Mouse (Mus musculus) intestine, embryonic 15.5 days (tissue): ENCODE results near the gene Klf13. TPM values are rescaled to one million over a fixed set of nuclear protein-coding genes. Genes with fewer than 3 reads are reported as not detected.

Experiments used
- ATAC-seq: fragments of 200-750 bp; cut with Nextera tagmentation; 2 replicates; pipeline ENCODE4 v1.8.0; 2017; ENCODE audit warnings: moderate TSS enrichment, moderate library complexity
- H3K27ac ChIP-seq: fragments of 300-500 bp; sonication (generic); 2 replicates; pipeline ENCODE4 v1.5.1; 2015; ENCODE audit warnings: mild to moderate bottlenecking, inconsistent platforms
- H3K27me3 ChIP-seq: fragments of 300-500 bp; sonication (generic); replicated peaks from 2 replicates; pipeline ENCODE4 v1.6.1; 2015; ENCODE audit warnings: inconsistent platforms
- H3K36me3 ChIP-seq: fragments of 300-500 bp; sonication (generic); 2 replicates; pipeline ENCODE4 v1.6.1; 2015; ENCODE audit warnings: inconsistent platforms
- H3K4me1 ChIP-seq: fragments of 300-500 bp; sonication (generic); replicated peaks from 2 replicates; pipeline ENCODE4 v1.6.1; 2015; ENCODE audit warnings: inconsistent platforms
- H3K4me2 ChIP-seq: fragments of 300-500 bp; sonication (generic); replicated peaks from 2 replicates; pipeline ENCODE4 v1.6.1; 2015; ENCODE audit warnings: mild to moderate bottlenecking, inconsistent platforms
- H3K4me3 ChIP-seq: fragments of 300-500 bp; sonication (generic); replicated peaks from 2 replicates; pipeline ENCODE4 v1.5.1; 2015; ENCODE audit warnings: inconsistent platforms
- H3K9ac ChIP-seq: fragments of 300-500 bp; sonication (generic); 2 replicates; pipeline ENCODE4 v1.6.1; 2015; ENCODE audit warnings: inconsistent platforms
- H3K9me3 ChIP-seq: fragments of 300-500 bp; sonication (generic); 2 replicates; pipeline ENCODE4 v1.6.1; 2016; ENCODE audit warnings: inconsistent platforms
- WGBS: fragments of 180-500 bp; shearing (Covaris S2); methylation state at CpG from one replicate; pipeline ENCODE4 v1.1.7; 2015; 5-methylcytosine and 5-hydroxymethylcytosine counted together
- polyA plus RNA-seq: library from polyadenylated mRNA; unstranded; fragments of >200 nt; fragmentation: Nextera tagmentation; extraction: Ambion mirVana; gene quantifications from 2 replicates; pipeline ENCODE4 v1.2.1, GENCODE M21; 2015

Klf13 gene
- polyA plus RNA-seq, 1 experiment from 2014 or later = 26.7 TPM

- Histone ChIP-seq H3K4me3 (peak overlapping the region; percentile 36), H3K36me3 (no peaks in the 10 kb centered on the region), H3K4me1 (peaks cover 23% of the 10 kb centered on the region), H3K27ac (peak overlapping the region; percentile 95), H3K9me3 (no peaks in the 10 kb centered on the region), H3K4me2 (peak overlapping the region; percentile 77), H3K9ac (peak overlapping the region; percentile 43), H3K27me3 (no peaks in the 10 kb centered on the region)
- peak; percentile 97 for ATAC-seq
- 1% methylated on average over 22 of the region's 22 CpGs for WGBS
Observed at GRCm38 (mm10) chr7:63896968-63897468, 41.7 kb downstream of the Klf13 start.

DNA sequence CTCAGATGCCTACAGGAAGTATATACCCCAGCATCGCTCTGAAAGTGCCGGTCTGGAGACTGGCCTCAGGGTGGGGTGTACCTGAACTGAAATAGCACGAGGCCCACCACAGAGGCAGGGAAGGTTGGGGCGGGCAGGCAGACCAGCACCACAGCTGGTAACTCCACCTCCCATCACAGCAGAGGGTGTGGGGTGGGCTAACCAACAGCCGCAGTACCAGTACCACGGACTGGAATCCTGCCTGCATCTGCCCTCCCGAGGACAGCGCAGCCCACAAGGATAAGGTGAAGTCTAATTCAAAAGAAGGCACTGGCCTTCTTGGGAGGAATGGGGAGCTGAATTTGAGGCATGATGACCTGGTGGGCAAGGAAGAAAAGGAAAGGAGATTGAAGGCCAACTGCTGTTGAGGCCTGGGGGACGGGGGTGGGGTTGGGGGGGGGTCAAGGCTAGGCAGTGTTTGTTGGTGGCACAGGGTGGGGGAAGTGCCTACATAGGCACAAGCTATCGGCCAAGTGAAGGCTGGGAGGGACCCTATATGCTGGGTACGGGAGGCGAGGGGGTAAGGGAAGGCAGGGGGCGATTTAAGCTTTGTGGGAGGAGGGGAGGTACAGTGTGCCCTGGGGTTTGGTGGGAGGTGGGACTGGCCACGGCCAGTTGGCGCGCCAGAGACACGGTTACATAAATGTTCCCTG lies 42.3 kb downstream of the Klf13 start:
- no peaks in the 10 kb centered on the region for H3K27me3 ChIP-seq

GRCm38 (mm10) chr7:63895223-63895622 lies 43.5 kb downstream of the Klf13 start:
- Histone ChIP-seq H3K4me1 (peaks cover 23% of the 10 kb centered on the region), H3K27me3 (no peaks in the 10 kb centered on the region), H3K27ac (no peak overlapping the region), H3K9me3 (no peaks in the 10 kb centered on the region), H3K4me3 (no peak overlapping the region), H3K9ac (no peak overlapping the region), H3K36me3 (no peaks in the 10 kb centered on the region; the same call in 1 of the 2 replicates), H3K4me2 (no peak overlapping the region)
- 83% methylated on average over 3 of the region's 3 CpGs for WGBS
- ATAC-seq = no peak

More for the DNA sequence above, 42.3 kb downstream of the Klf13 start:
- peak overlapping the region; percentile 77 for H3K4me2 ChIP-seq
- WGBS = 22% methylated on average over 17 of the region's 17 CpGs
- peak overlapping the region; percentile 95 for H3K27ac ChIP-seq
- peaks cover 23% of the 10 kb centered on the region for H3K4me1 ChIP-seq
- H3K4me3 ChIP-seq = peak overlapping the region; percentile 36
- peak; percentile 9 for ATAC-seq
- H3K36me3 ChIP-seq = no peaks in the 10 kb centered on the region
- no peaks in the 10 kb centered on the region for H3K9me3 ChIP-seq
- peak overlapping the region; percentile 43 for H3K9ac ChIP-seq

GRCm38 (mm10) chr7:63894662-63895061 lies 44.1 kb downstream of the Klf13 start:
- 82% methylated on average over 4 of the region's 4 CpGs for WGBS
- no peaks in the 10 kb centered on the region for H3K27me3 ChIP-seq
- H3K27ac ChIP-seq = no peak overlapping the region
- no peak overlapping the region for H3K4me2 ChIP-seq
- ATAC-seq = no peak
- no peaks in the 10 kb centered on the region for H3K9me3 ChIP-seq
- no peak overlapping the region for H3K9ac ChIP-seq
- peaks cover 23% of the 10 kb centered on the region for H3K4me1 ChIP-seq
- no peaks in the 10 kb centered on the region; the same call in 1 of the 2 replicates for H3K36me3 ChIP-seq
- H3K4me3 ChIP-seq = no peak overlapping the region

- Histone ChIP-seq H3K4me3 (no peak overlapping the region), H3K27me3 (no peaks in the 10 kb centered on the region), H3K9ac (no peak overlapping the region), H3K4me1 (peaks cover 23% of the 10 kb centered on the region), H3K27ac (no peak overlapping the region), H3K36me3 (peaks cover 2% of the 10 kb centered on the region; the same call in 1 of the 2 replicates), H3K9me3 (no peaks in the 10 kb centered on the region), H3K4me2 (no peak overlapping the region)
- no peak for ATAC-seq
- WGBS = 83% methylated on average over 4 of the region's 4 CpGs
Observed at GRCm38 (mm10) chr7:63893729-63894128, 45.0 kb downstream of the Klf13 start.

DNA sequence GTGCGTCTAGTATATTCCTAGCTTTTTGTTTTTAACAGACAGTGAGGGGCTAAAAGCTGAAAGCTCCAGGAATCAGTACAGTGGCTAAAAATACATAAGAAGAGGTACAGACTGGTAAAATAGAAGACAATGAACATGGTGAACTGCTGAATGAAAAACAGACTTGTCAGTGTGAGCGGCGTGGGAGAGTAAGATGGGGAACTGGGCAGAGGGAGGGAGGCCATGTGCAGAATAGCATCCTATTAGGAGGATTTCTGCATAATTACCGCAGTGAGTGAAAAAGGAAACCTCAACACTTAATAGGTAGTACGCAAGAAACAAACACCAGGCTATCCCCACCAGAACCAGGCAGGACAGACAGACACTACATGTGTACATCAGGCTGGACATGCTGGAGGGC lies 45.5 kb downstream of the Klf13 start:
- no peak overlapping the region for H3K27ac ChIP-seq
- no peak overlapping the region for H3K4me3 ChIP-seq
- H3K9ac ChIP-seq = no peak overlapping the region
- peaks cover 21% of the 10 kb centered on the region for H3K4me1 ChIP-seq
- H3K27me3 ChIP-seq = no peaks in the 10 kb centered on the region
- no peak overlapping the region for H3K4me2 ChIP-seq
- H3K9me3 ChIP-seq = no peaks in the 10 kb centered on the region
- peaks cover 2% of the 10 kb centered on the region; the same call in 1 of the 2 replicates for H3K36me3 ChIP-seq
- 97% methylated on average over 5 of the region's 5 CpGs for WGBS
- no peak for ATAC-seq

DNA sequence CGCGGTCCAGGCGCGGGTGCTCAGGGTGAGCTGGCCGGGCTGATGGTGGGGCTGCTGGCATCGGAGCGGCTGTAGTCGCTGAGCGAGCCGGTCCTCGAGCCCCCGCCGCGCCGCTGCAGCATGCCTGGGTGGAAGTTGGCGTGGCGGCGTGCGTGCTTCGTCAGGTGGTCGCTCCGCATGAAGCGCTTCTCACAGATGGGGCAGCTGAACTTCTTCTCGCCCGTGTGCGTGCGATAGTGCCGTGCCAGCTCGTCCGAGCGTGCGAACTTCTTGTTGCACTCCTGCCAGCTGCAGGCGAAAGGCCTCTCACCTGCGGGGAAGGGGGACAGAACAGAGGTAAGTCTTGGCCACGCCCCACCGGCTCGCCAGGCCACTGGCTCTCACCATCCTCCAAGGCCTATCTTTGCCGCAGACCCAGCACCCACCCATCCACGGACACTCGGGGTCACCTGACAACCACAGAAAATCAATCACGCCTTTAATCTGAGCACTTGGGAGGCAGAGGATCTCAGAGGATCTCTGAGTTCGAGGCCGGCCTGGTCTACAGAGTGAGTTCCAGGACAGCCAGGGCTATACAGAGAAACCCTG lies 47.1 kb downstream of the Klf13 start:
- no peak overlapping the region for H3K4me2 ChIP-seq
- no peak overlapping the region for H3K4me3 ChIP-seq
- H3K27me3 ChIP-seq = no peaks in the 10 kb centered on the region
- H3K36me3 ChIP-seq = peaks cover 2% of the 10 kb centered on the region; the same call in 1 of the 2 replicates
- ATAC-seq = no peak
- peaks cover 6% of the 10 kb centered on the region for H3K4me1 ChIP-seq
- 81% methylated on average over 43 of the region's 43 CpGs for WGBS
- H3K9me3 ChIP-seq = no peaks in the 10 kb centered on the region
- no peak overlapping the region for H3K27ac ChIP-seq
- H3K9ac ChIP-seq = no peak overlapping the region

DNA sequence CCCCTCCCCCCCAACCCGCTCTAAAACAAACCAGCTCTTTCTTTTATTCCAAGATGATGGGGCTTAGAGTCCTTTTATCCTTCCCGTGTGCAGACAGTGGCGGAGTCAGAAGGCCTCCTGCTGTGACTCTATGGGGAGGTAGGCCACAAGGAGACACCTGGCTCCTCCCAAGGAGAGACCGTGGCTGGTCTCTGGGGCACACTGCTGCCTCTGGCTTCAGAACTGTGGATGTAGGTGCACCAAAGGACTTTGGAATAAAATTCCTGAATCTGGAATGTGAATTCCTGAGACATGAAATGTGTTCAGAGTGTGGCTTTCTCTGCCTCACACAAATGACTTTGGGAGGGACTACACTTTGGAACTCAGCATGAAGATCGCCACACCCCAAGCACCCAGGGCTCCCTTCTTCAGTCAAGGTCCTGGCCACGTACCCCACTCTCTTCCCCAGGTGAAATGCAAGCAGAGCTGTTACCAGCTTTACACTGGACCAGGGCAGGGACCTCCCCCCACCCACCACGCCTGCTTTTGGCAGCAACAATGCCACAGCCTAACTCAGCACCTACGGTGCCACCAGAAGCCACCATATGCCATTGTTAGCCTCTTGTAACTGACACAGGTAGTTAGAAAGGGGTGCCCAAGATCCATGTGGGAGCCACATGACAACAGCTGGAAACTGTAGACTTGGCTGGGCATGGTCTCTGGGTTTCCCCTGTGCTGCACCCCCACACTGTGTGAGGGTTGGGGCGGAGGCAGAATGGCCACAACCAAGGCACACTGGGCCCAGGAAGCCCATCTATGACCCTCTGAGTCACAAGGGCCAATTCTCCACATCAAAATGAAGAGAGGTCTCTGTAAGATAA lies 49.4 kb downstream of the Klf13 start:
- Histone ChIP-seq H3K27me3 (no peaks in the 10 kb centered on the region), H3K4me2 (no peak overlapping the region), H3K27ac (no peak overlapping the region), H3K4me1 (no peaks in the 10 kb centered on the region; the same call in 1 of the 2 replicates), H3K4me3 (no peak overlapping the region), H3K9ac (no peak overlapping the region), H3K9me3 (no peaks in the 10 kb centered on the region), H3K36me3 (peaks cover 2% of the 10 kb centered on the region; the same call in 1 of the 2 replicates)
- WGBS = 84% methylated on average over 9 of the region's 9 CpGs
- ATAC-seq = no peak

- Histone ChIP-seq H3K4me1 (no peaks in the 10 kb centered on the region; the same call in 1 of the 2 replicates), H3K9me3 (no peaks in the 10 kb centered on the region), H3K27ac (no peak overlapping the region), H3K27me3 (no peaks in the 10 kb centered on the region), H3K4me3 (no peak overlapping the region), H3K4me2 (no peak overlapping the region), H3K9ac (no peak overlapping the region), H3K36me3 (peaks cover 2% of the 10 kb centered on the region; the same call in 1 of the 2 replicates)
- WGBS = 68% methylated on average over 6 of the region's 6 CpGs
- no peak for ATAC-seq
Observed at GRCm38 (mm10) chr7:63888674-63889073, 50.0 kb downstream of the Klf13 start.

DNA sequence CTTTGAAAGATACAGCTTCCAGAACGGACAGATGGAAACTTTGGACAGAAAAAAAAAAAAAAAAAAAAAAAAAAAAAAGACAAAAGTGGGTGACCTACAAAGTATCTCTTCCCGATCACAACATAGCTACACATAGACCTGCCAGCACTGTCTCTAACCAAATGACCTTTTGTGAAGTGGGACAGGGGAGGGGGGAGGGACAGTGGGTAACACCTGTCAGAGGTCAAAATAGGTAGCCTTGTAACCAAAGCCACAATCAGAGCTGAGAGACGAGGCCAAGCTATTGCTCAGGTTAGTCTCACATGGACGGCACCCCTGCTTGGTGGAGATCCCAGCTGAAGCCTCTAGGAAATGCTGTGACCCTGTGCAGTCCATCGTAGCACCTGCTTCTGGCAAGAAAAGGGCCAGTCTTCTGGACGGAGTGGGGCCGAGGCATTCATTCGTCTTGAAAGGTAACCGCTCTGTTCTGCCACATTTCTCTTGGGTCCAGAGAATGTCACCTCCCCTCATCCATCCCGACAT lies 51.1 kb downstream of the Klf13 start:
- ATAC-seq = no peak
- H3K4me3 ChIP-seq = no peak overlapping the region

DNA sequence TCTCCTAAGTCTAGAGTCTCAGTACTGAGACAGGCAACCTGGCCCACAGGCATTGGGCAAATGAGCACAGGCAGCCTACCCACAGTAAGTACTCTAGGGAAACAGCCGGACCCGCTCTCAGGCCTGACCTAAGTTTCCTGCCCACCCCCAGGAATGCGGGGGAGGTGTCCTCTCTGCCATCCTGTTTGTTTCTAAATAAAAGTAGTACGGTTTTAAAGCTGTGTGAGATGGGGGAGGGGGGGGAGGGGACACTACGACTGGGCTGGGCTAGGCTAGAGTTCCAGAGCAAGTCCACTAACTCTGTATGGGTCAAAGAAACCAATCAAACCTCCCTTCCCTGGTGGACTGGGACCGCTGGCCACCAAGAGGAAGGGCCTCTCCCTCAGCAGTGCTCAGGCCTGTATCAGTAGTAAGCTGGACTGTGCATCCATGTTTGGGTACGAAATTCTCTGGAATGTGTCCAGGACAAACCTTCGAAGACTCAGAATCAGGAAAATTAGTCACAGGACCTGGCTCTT lies 51.6 kb downstream of the Klf13 start:
- no peaks in the 10 kb centered on the region for H3K9me3 ChIP-seq
- H3K4me3 ChIP-seq = no peak overlapping the region
- no peak overlapping the region for H3K9ac ChIP-seq
- ATAC-seq = no peak
- no peaks in the 10 kb centered on the region for H3K27me3 ChIP-seq
- WGBS = 45% methylated on average over 8 of the region's 8 CpGs
- peaks cover 2% of the 10 kb centered on the region; the same call in 1 of the 2 replicates for H3K36me3 ChIP-seq
- H3K27ac ChIP-seq = no peak overlapping the region
- no peak overlapping the region for H3K4me2 ChIP-seq
- H3K4me1 ChIP-seq = no peaks in the 10 kb centered on the region; the same call in 1 of the 2 replicates

More for the DNA sequence above, 51.1 kb downstream of the Klf13 start:
- Histone ChIP-seq H3K4me2 (no peak overlapping the region), H3K4me1 (no peaks in the 10 kb centered on the region; the same call in 1 of the 2 replicates), H3K9me3 (no peaks in the 10 kb centered on the region), H3K27ac (no peak overlapping the region), H3K36me3 (peaks cover 2% of the 10 kb centered on the region; the same call in 1 of the 2 replicates), H3K9ac (no peak overlapping the region), H3K27me3 (no peaks in the 10 kb centered on the region)
- 87% methylated on average over 10 of the region's 10 CpGs for WGBS
